Mouse (Mus musculus) intestine, embryonic 14.5 days (tissue): Measurements from ENCODE around the gene Tprn. TPM values are rescaled to one million over a fixed set of nuclear protein-coding genes. Genes with fewer than 3 reads are reported as not detected.

Source experiments
- ATAC-seq: fragments of 200-750 bp; cut with Nextera tagmentation; replicated peaks from 2 replicates; pipeline ENCODE4 v1.8.0; 2017; ENCODE audit warnings: low read depth, moderate number of reproducible peaks, moderate TSS enrichment, moderate library complexity; ENCODE audit not compliant: low FRiP score, low TSS enrichment
- DNase-seq: peaks from one replicate; pipeline ENCODE4 v3.0.0-alpha.2; 2018; ENCODE audit warnings: low spot score
- H3K27ac ChIP-seq: fragments of 300-500 bp; sonication (generic); 2 replicates; pipeline ENCODE4 v1.5.1; 2014; ENCODE audit warnings: low read depth, mild to moderate bottlenecking, control low read depth
- H3K27me3 ChIP-seq: fragments of 300-500 bp; sonication (generic); replicated peaks from 2 replicates; pipeline ENCODE4 v1.6.1; 2014; ENCODE audit warnings: low read length, control low read depth; ENCODE audit not compliant: control insufficient read depth, insufficient read depth
- H3K36me3 ChIP-seq: fragments of 300-500 bp; sonication (generic); 2 replicates; pipeline ENCODE4 v1.6.1; 2014; ENCODE audit warnings: low read length, control low read depth; ENCODE audit not compliant: control insufficient read depth, insufficient read depth
- H3K4me1 ChIP-seq: fragments of 300-500 bp; sonication (generic); replicated peaks from 2 replicates; pipeline ENCODE4 v1.6.1; 2014; ENCODE audit warnings: low read length, control low read depth, mixed read lengths; ENCODE audit not compliant: control insufficient read depth, insufficient read depth
- H3K4me2 ChIP-seq: fragments of 300-500 bp; sonication (generic); 2 replicates; pipeline ENCODE4 v1.6.1; 2014; ENCODE audit warnings: low read length
- H3K4me3 ChIP-seq: fragments of 300-500 bp; sonication (generic); 2 replicates; pipeline ENCODE4 v1.5.1; 2014; ENCODE audit warnings: low read depth, low read length, control low read depth, mixed read lengths
- H3K9ac ChIP-seq: fragments of 300-500 bp; sonication (generic); 2 replicates; pipeline ENCODE4 v1.6.1; 2014; ENCODE audit warnings: mild to moderate bottlenecking, low read length
- H3K9me3 ChIP-seq: fragments of 300-500 bp; sonication (generic); 2 replicates; pipeline ENCODE4 v1.6.1; 2016; ENCODE audit warnings: low read length, control low read depth; ENCODE audit not compliant: control insufficient read depth
- WGBS: fragments of 180-500 bp; shearing (Covaris S2); extraction: QIAGEN DNeasy Blood & Tissue Kit; methylation state at CpG from one replicate; pipeline ENCODE4 v1.1.7; 2014; 5-methylcytosine and 5-hydroxymethylcytosine counted together
- polyA plus RNA-seq: library from polyadenylated mRNA; unstranded; fragments of >200 nt; fragmentation: Nextera tagmentation; extraction: Ambion mirVana; gene quantifications from 2 replicates; pipeline ENCODE4 v1.2.1, GENCODE M21; 2014

Gene Tprn
- polyA plus RNA-seq, 1 experiment from 2014 or later: 7.8 TPM

- Histone ChIP-seq H3K4me3 (no peak overlapping the region), H3K9ac (no peak overlapping the region), H3K27me3 (no peaks in the 10 kb centered on the region), H3K4me2 (no peak overlapping the region), H3K9me3 (no peaks in the 10 kb centered on the region), H3K27ac (no peak overlapping the region), H3K4me1 (no peaks in the 10 kb centered on the region), H3K36me3 (no peaks in the 10 kb centered on the region)
- 60% methylated on average over 12 of the region's 12 CpGs for WGBS
- ATAC-seq (no peak), DNase-seq (no peak)
Observed at GRCm38 (mm10) chr2:25231038-25231437, 31.4 kb upstream of the Tprn start.

DNA sequence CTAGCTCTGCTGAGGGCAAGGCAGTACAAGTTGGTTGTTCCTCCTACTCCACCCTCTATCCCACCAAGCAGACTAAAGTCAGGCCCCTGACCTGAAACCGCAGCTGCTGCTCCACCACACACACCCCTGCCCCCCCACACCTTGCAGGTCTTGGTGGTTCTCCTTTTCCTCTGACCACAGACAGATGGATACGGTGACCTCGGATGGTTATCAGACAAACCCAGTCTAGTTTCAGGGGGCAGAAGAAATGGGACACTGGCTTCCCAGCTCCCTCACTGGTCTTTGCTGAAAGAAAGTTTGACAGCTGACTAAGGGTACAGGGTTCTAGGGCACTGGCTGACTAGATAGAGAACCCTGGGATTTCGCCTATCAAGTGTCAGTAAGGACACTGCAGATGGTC lies 29.0 kb upstream of the Tprn start:
- Histone ChIP-seq H3K36me3 (no peaks in the 10 kb centered on the region), H3K4me3 (no peak overlapping the region), H3K4me2 (no peak overlapping the region), H3K27ac (no peak overlapping the region), H3K27me3 (no peaks in the 10 kb centered on the region), H3K9me3 (no peaks in the 10 kb centered on the region), H3K9ac (no peak overlapping the region), H3K4me1 (no peaks in the 10 kb centered on the region)
- ATAC-seq: no peak
- WGBS: 73% methylated on average over 4 of the region's 4 CpGs
- no peak for DNase-seq

- no peaks in the 10 kb centered on the region for H3K27me3 ChIP-seq
- no peak within 1 kb of the TSS for H3K9ac ChIP-seq
- DNase-seq (no peak), ATAC-seq (no peak; the same call in 1 of the 2 replicates)
- no peaks in the 10 kb centered on the region for H3K9me3 ChIP-seq
- no peak within 1 kb of the TSS for H3K4me2 ChIP-seq
- 65% methylated on average over 3 of the region's 3 CpGs for WGBS
- no peaks in the 10 kb centered on the region for H3K36me3 ChIP-seq
- no peak within 1 kb of the TSS for H3K27ac ChIP-seq
- H3K4me1 ChIP-seq: no peaks in the 10 kb centered on the region
- H3K4me3 ChIP-seq: no peak within 1 kb of the TSS
Observed at GRCm38 (mm10) chr2:25234050-25234449, 28.4 kb upstream of the Tprn start, which contains the start of gene Slc34a3. Slc34a3 (minus strand) TSS chr2:25234364.

DNA sequence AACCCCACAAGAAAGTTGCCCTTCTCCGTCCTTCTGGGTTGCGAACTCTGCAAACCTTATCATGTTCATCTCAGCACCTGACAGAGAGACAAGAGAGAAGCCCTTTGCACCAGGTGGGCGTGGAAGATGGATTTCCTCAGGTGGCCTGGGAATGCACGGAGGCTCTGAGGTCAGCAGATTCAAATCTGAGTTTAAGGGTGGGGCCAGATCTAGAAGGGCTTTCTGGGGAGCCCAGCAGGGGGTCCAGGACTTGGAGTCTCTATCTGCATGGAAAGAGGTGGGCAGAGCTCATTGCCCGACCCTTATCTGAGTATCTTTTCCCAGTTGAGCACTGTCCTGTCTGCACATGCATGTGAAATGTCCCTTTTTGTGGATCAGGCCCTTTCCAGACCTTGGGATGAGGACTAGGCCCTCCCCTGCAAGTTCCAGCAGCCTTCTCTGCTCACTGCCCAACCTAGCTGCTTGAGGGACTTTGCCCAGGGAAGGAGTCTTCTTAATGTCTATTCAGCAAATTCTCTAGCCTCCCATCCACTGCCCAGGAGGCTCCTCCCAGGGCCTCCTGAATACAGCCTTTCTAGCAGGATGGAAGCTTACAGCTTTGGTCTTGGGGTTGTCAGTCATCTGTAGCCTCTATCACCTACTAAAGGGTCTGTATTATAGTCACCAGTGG lies 27.7 kb upstream of the Tprn start:
- Histone ChIP-seq H3K9ac (no peak overlapping the region), H3K4me2 (no peak overlapping the region), H3K36me3 (no peaks in the 10 kb centered on the region), H3K27me3 (no peaks in the 10 kb centered on the region), H3K4me1 (no peaks in the 10 kb centered on the region), H3K4me3 (no peak overlapping the region), H3K9me3 (no peaks in the 10 kb centered on the region), H3K27ac (no peak overlapping the region)
- DNase-seq: no peak
- ATAC-seq: no peak
- WGBS: 57% methylated on average over 5 of the region's 5 CpGs

- H3K27ac ChIP-seq: no peak within 1 kb of the TSS
- WGBS: 31% methylated on average over 8 of the region's 8 CpGs
- no peak within 1 kb of the TSS for H3K9ac ChIP-seq
- H3K4me2 ChIP-seq: no peak within 1 kb of the TSS
- H3K4me3 ChIP-seq: no peak within 1 kb of the TSS
- no peaks in the 10 kb centered on the region for H3K36me3 ChIP-seq
- peaks cover 6% of the 10 kb centered on the region; the same call in 1 of the 2 replicates for H3K4me1 ChIP-seq
- ATAC-seq (no peak), DNase-seq (no peak)
- peaks cover 7% of the 10 kb centered on the region for H3K27me3 ChIP-seq
- H3K9me3 ChIP-seq: no peaks in the 10 kb centered on the region
Observed at GRCm38 (mm10) chr2:25236614-25237013, 25.8 kb upstream of the Tprn start, which contains the start of gene Rnf224. Rnf224 (minus strand) TSS chr2:25236787.

DNA sequence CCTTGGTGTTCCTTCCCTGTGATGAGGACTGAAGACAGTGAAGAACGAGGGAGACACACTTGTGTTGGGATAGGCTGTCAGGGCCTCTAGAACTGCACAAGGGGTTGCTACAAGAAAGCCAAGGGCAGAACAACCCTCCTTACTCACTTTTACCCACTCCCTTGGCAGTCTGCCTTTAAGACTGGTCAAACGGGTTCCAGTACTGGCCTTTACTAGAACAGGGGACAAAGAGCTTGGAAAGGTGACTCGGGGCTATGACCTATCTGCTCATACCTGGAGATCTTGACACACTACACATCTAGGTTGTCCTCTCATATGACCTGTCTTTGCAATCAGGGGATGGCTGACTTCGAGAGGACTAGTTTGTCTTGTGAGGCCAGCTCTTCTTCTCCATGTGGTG lies 24.9 kb upstream of the Tprn start:
- Histone ChIP-seq H3K27me3 (peaks cover 16% of the 10 kb centered on the region), H3K9me3 (no peaks in the 10 kb centered on the region), H3K9ac (no peak overlapping the region), H3K36me3 (no peaks in the 10 kb centered on the region), H3K4me1 (peaks cover 6% of the 10 kb centered on the region; the same call in 1 of the 2 replicates), H3K4me3 (no peak overlapping the region), H3K4me2 (no peak overlapping the region), H3K27ac (no peak overlapping the region)
- 56% methylated on average over 4 of the region's 4 CpGs for WGBS
- no peak for ATAC-seq
- no peak for DNase-seq

GRCm38 (mm10) chr2:25238106-25238505 lies 24.3 kb upstream of the Tprn start:
- DNase-seq: no peak
- Histone ChIP-seq H3K4me1 (peaks cover 6% of the 10 kb centered on the region; the same call in 1 of the 2 replicates), H3K27me3 (peaks cover 21% of the 10 kb centered on the region), H3K9me3 (no peaks in the 10 kb centered on the region), H3K36me3 (no peaks in the 10 kb centered on the region), H3K27ac (no peak overlapping the region), H3K4me3 (no peak overlapping the region), H3K4me2 (no peak overlapping the region), H3K9ac (no peak overlapping the region)
- ATAC-seq: no peak

GRCm38 (mm10) chr2:25239766-25240165 lies 22.7 kb upstream of the Tprn start:
- 89% methylated on average over 3 of the region's 3 CpGs for WGBS

GRCm38 (mm10) chr2:25240310-25240709 lies 22.1 kb upstream of the Tprn start:
- H3K4me3 ChIP-seq: peak overlapping the region; percentile 48
- H3K27ac ChIP-seq: no peak overlapping the region
- ATAC-seq (peak; percentile 7; the same call in 1 of the 2 replicates), DNase-seq (no peak)
- 0 out of 2 replicates have a peak, but pooled peaks cover 1% of the 10 kb centered on the region for H3K36me3 ChIP-seq
- H3K9me3 ChIP-seq: no peaks in the 10 kb centered on the region
- peaks cover 22% of the 10 kb centered on the region for H3K27me3 ChIP-seq
- peaks cover 6% of the 10 kb centered on the region; the same call in 1 of the 2 replicates for H3K4me1 ChIP-seq
- peak overlapping the region; percentile 94 for H3K4me2 ChIP-seq
- 48% methylated on average over 8 of the region's 8 CpGs for WGBS
- H3K9ac ChIP-seq: 0 out of 2 replicates have a peak overlapping the region, but pooled peaks have one; percentile 6

More at GRCm38 (mm10) chr2:25239766-25240165, 22.7 kb upstream of the Tprn start:
- Histone ChIP-seq H3K9ac (no peak overlapping the region), H3K27ac (no peak overlapping the region), H3K4me3 (no peak overlapping the region), H3K4me1 (peaks cover 6% of the 10 kb centered on the region; the same call in 1 of the 2 replicates), H3K36me3 (no peaks in the 10 kb centered on the region), H3K9me3 (no peaks in the 10 kb centered on the region), H3K27me3 (peaks cover 22% of the 10 kb centered on the region), H3K4me2 (no peak overlapping the region)
- DNase-seq (no peak), ATAC-seq (no peak)
